In genomic region chr7:45759400-45759799, GRCm38 (mm10) we compare ENCODE assay signal across 9 mouse cellular contexts. TPM values are rescaled to one million over a fixed set of nuclear protein-coding genes. Genes with fewer than 3 reads are reported as not detected.
DNase-seq lines count a peak whose midpoint lies in the region; ATAC-seq lines count a peak whose summit lies in the region.
"Had no signal": no experiment of that assay in that cellular context is flagged by ENCODE, and none has a peak within 500 bp of the region (broad histone marks: within the 10 kb centered on the region; RNA-seq: fewer than 3 reads in every experiment).

No protein-coding gene starts in this region.

- H3K27ac ChIP-seq in forebrain, embryonic 15.5 days (replicated peaks) = no peak overlapping the region
- H3K27ac ChIP-seq in midbrain, embryonic 10.5 days (replicated peaks) = peak overlapping the region; percentile 69

- H3K27me3 ChIP-seq in forebrain, embryonic 15.5 days = peaks cover 20% of the 10 kb centered on the region; the same call in 1 of the 2 replicates
- H3K27me3 ChIP-seq in midbrain, embryonic 10.5 days (ENCODE audit: low read depth, poor library complexity, severe bottlenecking) = peaks cover 36% of the 10 kb centered on the region

- H3K9ac ChIP-seq in forebrain, embryonic 15.5 days (replicated peaks) = no peak overlapping the region

- ATAC-seq in forebrain, embryonic 15.5 days (replicated peaks) = no peak
- no peak for ATAC-seq in activated CD4-positive, CD25-positive, alpha-beta regulatory T cell, adult 4 months

- H3K4me3 ChIP-seq in forebrain, embryonic 15.5 days = no peak overlapping the region
- peak overlapping the region; percentile 46 for H3K4me3 ChIP-seq in midbrain, embryonic 10.5 days

- no peaks in the 10 kb centered on the region for H3K9me3 ChIP-seq in forebrain, embryonic 15.5 days
- no peaks in the 10 kb centered on the region for H3K9me3 ChIP-seq in midbrain, embryonic 10.5 days (replicated peaks)

- H3K36me3 ChIP-seq in forebrain, embryonic 15.5 days = no peaks in the 10 kb centered on the region
- no peaks in the 10 kb centered on the region for H3K36me3 ChIP-seq in midbrain, embryonic 10.5 days

- 7% methylated on average over 26 of the region's 27 CpGs for WGBS in forebrain, embryonic 15.5 days
- 10% methylated on average over 27 of the region's 27 CpGs for WGBS in midbrain, embryonic 10.5 days

- peak; percentile 11 for DNase-seq in embryo, embryonic 10 days (ENCODE audit: low spot score)
- no peak for DNase-seq in embryo, embryonic 9.5 days (ENCODE audit: extremely low spot score)
- peak; percentile 65 to 83 for DNase-seq in kidney, postnatal 4 days
- DNase-seq in midbrain, embryonic 10.5 days (ENCODE audit: low spot score) = no peak
- peak; percentile 48 for DNase-seq in urinary bladder, adult 2 months (ENCODE audit: low spot score)
- DNase-seq in right cerebral cortex, postnatal 36 days (ENCODE audit: low spot score in 2 of 2) = no peak

- H3K4me1 ChIP-seq in forebrain, embryonic 15.5 days = peaks cover 5% of the 10 kb centered on the region; the same call in 1 of the 2 replicates
- H3K4me1 ChIP-seq in midbrain, embryonic 10.5 days = peaks cover 7% of the 10 kb centered on the region

- H3K4me2 ChIP-seq in forebrain, embryonic 15.5 days (replicated peaks) = peak overlapping the region; percentile 8; the same call in 1 of the 2 replicates

RNA-seq across cellular contexts. Expression of gene Lmtk3, which starts 24.1 kb away (rescaled TPM):
- polyA plus RNA-seq in forebrain, embryonic 15.5 days (2015; fragmentation: Nextera tagmentation; extraction: Ambion mirVana) = 21.7 and 22.9 TPM in 2 replicates
- 2.3 and 3.3 TPM in 2 replicates for polyA plus RNA-seq in midbrain, embryonic 10.5 days (2016; fragmentation: Nextera tagmentation; extraction: Ambion mirVana)
- 2.5 and 2.9 TPM in 2 replicates for polyA plus RNA-seq in urinary bladder, adult 2 months (2012; rRNA removed)
- polyA plus RNA-seq in activated CD4-positive, CD25-positive, alpha-beta regulatory T cell, adult 4 months (2017; shearing (Covaris generic)) = not detected

RNA-seq across cellular contexts. Expression of gene Sult2b1, which starts 25.1 kb away (rescaled TPM):
- polyA plus RNA-seq in forebrain, embryonic 15.5 days (2015; fragmentation: Nextera tagmentation; extraction: Ambion mirVana) = 6.0 and 7.6 TPM in 2 replicates
- polyA plus RNA-seq in midbrain, embryonic 10.5 days (2016; fragmentation: Nextera tagmentation; extraction: Ambion mirVana) = 1.1 and 1.5 TPM in 2 replicates
- polyA plus RNA-seq in urinary bladder, adult 2 months (2012; rRNA removed) = 1.3 and 1.5 TPM in 2 replicates
- 1 to 10 TPM; 2.5 to 6.6 TPM for polyA plus RNA-seq in activated CD4-positive, CD25-positive, alpha-beta regulatory T cell, adult 4 months (2017; shearing (Covaris generic))

RNA-seq across cellular contexts. Expression of gene Spaca4, which starts 33.8 kb away (rescaled TPM):
- not detected in 2 replicates for polyA plus RNA-seq in forebrain, embryonic 15.5 days (2015; fragmentation: Nextera tagmentation; extraction: Ambion mirVana)
- polyA plus RNA-seq in midbrain, embryonic 10.5 days (2016; fragmentation: Nextera tagmentation; extraction: Ambion mirVana) = not detected in 2 replicates
- polyA plus RNA-seq in urinary bladder, adult 2 months (2012; rRNA removed) = not detected in 2 replicates
- polyA plus RNA-seq in activated CD4-positive, CD25-positive, alpha-beta regulatory T cell, adult 4 months (2017; shearing (Covaris generic)) = not detected
- polyA plus RNA-seq: cerebellum, adult 2 months had no signal

RNA-seq across cellular contexts. Expression of gene Fam83e, which starts 38.4 kb away (rescaled TPM):
- 0.37 and 1.0 TPM in 2 replicates for polyA plus RNA-seq in forebrain, embryonic 15.5 days (2015; fragmentation: Nextera tagmentation; extraction: Ambion mirVana)
- 1.7 and 2.0 TPM in 2 replicates for polyA plus RNA-seq in midbrain, embryonic 10.5 days (2016; fragmentation: Nextera tagmentation; extraction: Ambion mirVana)
- 1.3 and 1.5 TPM in 2 replicates for polyA plus RNA-seq in urinary bladder, adult 2 months (2012; rRNA removed)
- not detected for polyA plus RNA-seq in activated CD4-positive, CD25-positive, alpha-beta regulatory T cell, adult 4 months (2017; shearing (Covaris generic))

RNA-seq across cellular contexts. Expression of gene Sphk2, which starts 41.6 kb away (rescaled TPM):
- polyA plus RNA-seq in forebrain, embryonic 15.5 days (2015; fragmentation: Nextera tagmentation; extraction: Ambion mirVana) = 29.0 and 30.2 TPM in 2 replicates
- 32.3 and 32.8 TPM in 2 replicates for polyA plus RNA-seq in midbrain, embryonic 10.5 days (2016; fragmentation: Nextera tagmentation; extraction: Ambion mirVana)
- 22.1 and 25.6 TPM in 2 replicates for polyA plus RNA-seq in urinary bladder, adult 2 months (2012; rRNA removed)
- polyA plus RNA-seq in activated CD4-positive, CD25-positive, alpha-beta regulatory T cell, adult 4 months (2017; shearing (Covaris generic)) = 10 to 100 TPM; 10.2 to 19.6 TPM

Comparison
In these comparisons a context has a peak if more than half of its experiments do, and no peak if none do; other contexts are left out.
1. DNase-seq: peak in embryo, embryonic 10 days (single experiment), kidney, postnatal 4 days (2 of 2) and urinary bladder, adult 2 months (single experiment); none in embryo, embryonic 9.5 days (single experiment), midbrain, embryonic 10.5 days (single experiment) and right cerebral cortex, postnatal 36 days (0 of 2).